Mouse (Mus musculus) inflammation-experienced regulatory T-cells, adult 6 months (primary cell): ENCODE data around the gene Fbxl18. TPM values are rescaled to one million over a fixed set of nuclear protein-coding genes. Genes with fewer than 3 reads are reported as not detected.

Source experiments
- ATAC-seq: one replicate; pipeline ENCODE4 v1.8.0; 2017
- polyA plus RNA-seq, 3 experiments: library from polyadenylated mRNA; unstranded; fragments of 100-300 nt; shearing (Covaris generic); gene quantifications; one replicate each; pipeline ENCODE4 v1.2.1; 2017

Fbxl18 gene
- polyA plus RNA-seq, 3 experiments from 2014 or later, result 4.6 to 5.8 (median 5.5) TPM

- ATAC-seq, result no peak
These were observed 20.0 kb upstream of the Fbxl18 start for GRCm38 (mm10) chr5:142915231-142915630.

- ATAC-seq, result no peak
These were observed 17.5 kb upstream of the Fbxl18 start for GRCm38 (mm10) chr5:142912739-142913138.

GRCm38 (mm10) chr5:142912320-142912719 is 17.1 kb upstream of the Fbxl18 start:
- no peak for ATAC-seq

GRCm38 (mm10) chr5:142911629-142912028 is 16.4 kb upstream of the Fbxl18 start:
- ATAC-seq, result no peak

- peak; percentile 32 for ATAC-seq
These were observed 14.5 kb upstream of the Fbxl18 start for GRCm38 (mm10) chr5:142909576-142910278.

GRCm38 (mm10) chr5:142908941-142909575 is 13.8 kb upstream of the Fbxl18 start:
- ATAC-seq, result peak; percentile 6

GRCm38 (mm10) chr5:142907803-142908559 is 12.8 kb upstream of the Fbxl18 start:
- no peak for ATAC-seq

- no peak for ATAC-seq
These were observed 12.0 kb upstream of the Fbxl18 start for GRCm38 (mm10) chr5:142907048-142907802.

- ATAC-seq, result peak; percentile 62
These were observed 11.4 kb upstream of the Fbxl18 start, which contains the start of gene Actb for GRCm38 (mm10) chr5:142906532-142907047. TSS of gene Actb (minus strand) at chr5:142906754.

- peak; percentile 57 for ATAC-seq
These were observed 10.7 kb upstream of the Fbxl18 start for GRCm38 (mm10) chr5:142905725-142906531.

- ATAC-seq, result no peak
These were observed 9.9 kb upstream of the Fbxl18 start for GRCm38 (mm10) chr5:142905038-142905695.

GRCm38 (mm10) chr5:142904208-142905037 is 9.2 kb upstream of the Fbxl18 start:
- no peak for ATAC-seq

GRCm38 (mm10) chr5:142903470-142904207 is 8.4 kb upstream of the Fbxl18 start:
- ATAC-seq, result peak; percentile 16

GRCm38 (mm10) chr5:142902506-142903314 is 7.5 kb upstream of the Fbxl18 start:
- no peak for ATAC-seq

- no peak for ATAC-seq
These were observed 6.8 kb upstream of the Fbxl18 start for GRCm38 (mm10) chr5:142901846-142902505.

GRCm38 (mm10) chr5:142901355-142901802 is 6.2 kb upstream of the Fbxl18 start:
- ATAC-seq, result no peak

- no peak for ATAC-seq
These were observed 5.4 kb upstream of the Fbxl18 start for GRCm38 (mm10) chr5:142900651-142901050.
